Mouse (Mus musculus) sigmoid colon, adult 10 weeks (tissue): ENCODE results near the gene Slc22a3. TPM values are rescaled to one million over a fixed set of nuclear protein-coding genes. Genes with fewer than 3 reads are reported as not detected.

Source experiments
- polyA plus RNA-seq: library from polyadenylated mRNA; stranded (reverse); fragments of 350-450 nt; fragmentation: Illumina TruSeq; extraction: RNeasy Lipid Tissue Mini Kit (QIAGEN cat#74804); gene quantifications from one replicate; pipeline ENCODE4 v1.2.3, GENCODE M21; 2014; ENCODE audit warnings: low read depth, low replicate concordance

Slc22a3 gene
- 1.2 TPM for polyA plus RNA-seq

DNA sequence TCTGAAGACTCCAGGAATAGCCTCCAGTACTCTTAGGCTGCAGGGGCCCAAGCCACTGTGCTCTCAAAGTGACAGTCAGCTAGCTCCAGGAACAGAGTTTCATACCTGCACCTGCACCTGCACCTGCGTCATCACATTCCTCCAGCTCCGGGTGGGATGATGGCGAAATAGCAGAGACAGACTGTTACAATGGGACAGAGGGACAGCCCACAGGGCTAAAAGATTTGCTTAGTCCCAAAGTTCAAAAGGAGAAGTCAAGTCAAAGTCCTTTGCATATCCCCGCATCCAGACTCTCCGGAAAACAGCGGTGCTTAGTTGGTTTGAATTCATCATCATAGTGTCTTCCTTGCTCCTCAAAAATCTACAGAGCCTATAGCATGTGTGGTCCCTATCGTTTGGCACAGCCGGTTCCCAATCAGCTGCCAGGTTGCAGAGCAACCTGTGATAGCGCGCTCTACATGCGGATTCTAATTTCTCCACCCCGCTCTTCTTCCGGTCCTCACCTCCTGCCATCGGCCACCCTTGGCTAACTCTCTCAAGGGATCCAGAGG is at the start of gene Slc22a3:
Gene Slc22a3, minus strand, starts transcription at position 51 of the 551 bp plus-strand sequence.

DNA sequence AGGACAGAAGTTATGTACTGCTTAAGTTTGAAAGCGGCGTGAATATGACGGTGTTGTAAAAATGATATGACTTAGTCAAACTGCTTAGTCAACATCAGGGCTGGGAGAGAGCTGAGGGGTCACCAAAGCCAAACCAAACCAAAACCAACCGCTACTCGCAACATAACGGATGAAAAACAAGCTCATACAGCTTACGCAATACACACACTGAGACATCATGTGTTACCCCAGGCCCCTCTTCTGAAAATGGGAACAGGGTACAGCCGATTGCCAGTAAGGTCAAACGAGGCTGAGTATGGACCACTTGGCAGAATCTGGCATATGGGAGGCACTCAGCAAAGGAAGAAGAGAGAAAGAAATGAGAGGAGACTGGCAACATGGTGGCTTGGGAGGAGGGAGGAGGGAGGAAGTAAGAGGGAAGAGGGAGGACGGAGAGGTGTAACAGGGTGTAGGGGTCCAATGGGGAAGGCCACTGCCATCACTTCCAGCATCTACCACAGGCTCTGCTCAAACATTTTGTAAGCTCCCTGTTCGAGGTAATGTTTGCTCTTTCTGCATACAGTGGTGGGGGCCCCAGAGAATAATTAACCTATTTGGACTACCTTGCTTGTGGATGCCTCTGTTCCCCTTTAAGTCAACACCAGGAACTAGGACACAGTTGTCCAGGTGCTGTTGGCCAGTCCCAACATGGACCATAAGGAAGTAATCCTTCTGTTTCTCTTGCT is 129.4 kb downstream of the Slc22a3 start, which contains the start of gene Plg:
Gene Plg, plus strand, starts transcription at position 628 of the 725 bp plus-strand sequence.

Other genes starting within 250 kb of the Slc22a3 start
- gene Map3k4, start 188.9 kb downstream of the Slc22a3 start, polyA plus RNA-seq, result 6.1 TPM
- not detected for gene Plg, start 129.1 kb downstream of the Slc22a3 start, polyA plus RNA-seq
- not detected for gene Slc22a2, start 76.4 kb upstream of the Slc22a3 start, polyA plus RNA-seq
- gene Slc22a1, start 168.1 kb upstream of the Slc22a3 start, polyA plus RNA-seq, result 4.5 TPM